Mouse (Mus musculus) cerebellum, postnatal 25 days (tissue): ENCODE data around the gene Faim2.
A peak's percentile ranks its signal among the peaks of the same experiment; 100 is the strongest.

Experiments used
- DNase-seq, 2 experiments: peaks; one replicate each; pipeline ENCODE4 v3.0.0; 2021; ENCODE audit warnings: mixed read lengths in 2 of 2

Faim2 gene

DNA sequence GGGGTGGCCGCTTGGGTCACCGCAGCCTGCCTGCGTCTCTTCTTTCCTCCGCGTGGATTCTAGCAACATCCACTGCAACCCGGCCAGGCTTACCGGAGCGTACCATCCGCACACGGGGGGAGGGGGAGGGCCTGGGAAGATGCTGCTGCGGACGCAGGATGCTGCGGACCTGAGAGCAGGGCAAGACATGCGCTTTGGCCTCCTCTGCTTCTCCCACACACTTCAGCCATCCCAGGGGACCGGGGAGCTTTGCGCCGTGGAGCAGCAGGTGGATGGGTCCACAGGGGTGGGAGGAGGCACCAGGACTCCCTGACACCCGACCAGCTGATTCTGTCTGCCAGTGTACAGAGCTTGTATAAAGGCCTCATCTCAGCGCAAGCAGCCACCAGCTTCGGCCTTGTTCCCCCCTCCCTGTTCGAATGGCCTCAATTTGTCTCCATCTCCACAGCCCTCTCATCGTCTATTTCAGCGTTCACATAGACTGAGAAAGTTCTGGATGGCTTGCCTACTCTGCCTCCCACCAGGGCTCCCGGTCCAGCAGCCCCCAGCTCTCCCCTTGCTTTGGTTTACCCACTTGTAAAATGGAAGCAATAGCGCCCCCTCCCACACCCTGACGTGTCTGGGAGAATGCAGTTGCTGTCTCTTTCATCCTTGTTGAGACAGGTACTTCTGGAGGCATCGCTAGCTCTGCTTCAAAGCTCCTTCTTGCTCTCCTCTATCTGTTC lies at the start of gene Faim2:
Gene Faim2, minus strand, starts transcription at position 537 of the 725 bp plus-strand sequence.
- peak; percentile 92 to 94 for DNase-seq

- DNase-seq, result no peak
These were observed 41.2 kb upstream of the Faim2 start for GRCm38 (mm10) chr15:99569123-99569522.

GRCm38 (mm10) chr15:99568682-99569081 lies 40.7 kb upstream of the Faim2 start:
- no peak for DNase-seq

GRCm38 (mm10) chr15:99567371-99567770 lies 39.4 kb upstream of the Faim2 start:
- DNase-seq, result no peak

DNA sequence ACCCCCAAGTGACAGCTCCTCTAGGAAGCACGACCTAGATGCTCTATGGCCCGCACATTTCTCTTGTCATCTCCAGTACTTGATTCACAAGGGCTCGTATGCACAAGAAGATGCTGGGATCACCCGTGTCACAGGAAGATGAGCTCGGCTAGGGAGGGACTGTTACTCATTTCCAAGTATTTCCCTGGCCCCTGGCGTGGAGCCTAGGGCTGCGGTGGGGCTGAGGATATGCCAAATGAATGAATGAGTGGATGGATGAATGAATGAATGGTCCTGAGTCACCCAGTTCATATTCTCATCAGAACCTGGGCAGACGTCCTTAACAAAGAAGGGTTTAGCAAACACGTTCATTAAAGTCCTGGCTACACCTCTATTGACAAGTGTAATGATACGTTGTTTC lies 32.3 kb upstream of the Faim2 start:
- no peak for DNase-seq

DNA sequence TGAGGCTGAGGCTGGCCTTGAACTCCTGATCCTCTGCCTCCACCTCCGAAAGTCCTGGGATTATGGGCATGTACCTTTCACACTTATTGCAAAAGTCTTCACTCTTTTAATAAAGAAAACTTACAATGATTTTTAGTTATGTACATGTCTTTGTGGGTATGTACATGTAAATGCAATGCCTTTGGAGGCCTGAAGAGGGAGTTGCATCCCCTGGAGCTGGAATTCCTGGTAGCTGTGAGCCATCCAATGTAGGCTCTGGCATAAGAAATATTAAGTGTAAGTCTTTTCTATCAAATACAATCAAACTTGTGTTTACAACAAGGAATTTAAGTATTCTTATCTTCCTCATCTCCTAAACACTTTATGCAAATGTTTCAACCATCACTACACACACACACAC lies 31.0 kb upstream of the Faim2 start:
- no peak for DNase-seq

- no peak for DNase-seq
These were observed 25.8 kb upstream of the Faim2 start for GRCm38 (mm10) chr15:99553767-99554166.

- DNase-seq, result no peak
These were observed 21.9 kb upstream of the Faim2 start for GRCm38 (mm10) chr15:99549901-99550300.

- DNase-seq, result no peak
These were observed 19.8 kb upstream of the Faim2 start for GRCm38 (mm10) chr15:99547732-99548131.

GRCm38 (mm10) chr15:99546596-99546995 lies 18.6 kb upstream of the Faim2 start:
- no peak for DNase-seq

DNA sequence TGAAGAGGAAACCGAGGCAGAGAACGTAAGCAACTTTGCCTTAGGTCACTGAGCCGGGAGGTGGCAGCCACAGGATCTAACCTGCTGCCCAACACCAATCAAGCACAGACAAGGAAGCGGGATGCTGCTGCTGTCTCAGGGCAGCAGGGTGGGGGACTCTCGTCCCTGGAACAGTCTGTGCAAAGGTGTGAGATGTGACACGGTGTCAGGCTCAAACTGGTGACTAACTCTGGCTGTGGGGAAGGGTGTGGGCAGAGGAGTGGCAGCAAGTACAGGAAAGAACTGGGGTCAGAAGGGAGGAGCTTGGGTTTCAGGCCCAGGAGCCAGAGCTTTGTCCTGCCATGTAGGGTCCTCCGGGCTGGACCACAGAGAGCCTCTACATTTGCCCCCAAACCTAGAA lies 16.1 kb upstream of the Faim2 start:
- no peak for DNase-seq

DNA sequence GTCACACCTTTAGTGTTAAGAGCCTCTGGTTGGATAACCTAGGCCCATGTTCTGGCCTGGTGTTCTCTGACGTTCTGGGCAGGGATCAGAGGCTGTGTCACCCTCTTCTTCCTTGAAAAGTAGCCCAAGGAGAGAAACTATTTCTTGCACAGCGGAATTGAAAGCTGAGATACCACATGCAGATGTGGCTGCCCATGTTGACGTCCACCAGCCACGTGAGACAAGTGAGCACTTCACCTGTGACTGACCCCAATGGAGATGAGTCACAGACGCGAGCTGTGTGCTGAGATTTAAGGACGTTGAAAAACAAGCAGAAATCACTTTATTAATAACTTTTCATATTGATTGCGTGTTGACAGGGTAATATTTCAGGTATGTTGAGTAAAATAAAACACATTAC lies 11.9 kb upstream of the Faim2 start:
- DNase-seq, result no peak

GRCm38 (mm10) chr15:99536889-99537862 lies 9.2 kb upstream of the Faim2 start:
- no peak for DNase-seq

- DNase-seq, result no peak
These were observed 4.1 kb upstream of the Faim2 start for GRCm38 (mm10) chr15:99532023-99532422.

DNA sequence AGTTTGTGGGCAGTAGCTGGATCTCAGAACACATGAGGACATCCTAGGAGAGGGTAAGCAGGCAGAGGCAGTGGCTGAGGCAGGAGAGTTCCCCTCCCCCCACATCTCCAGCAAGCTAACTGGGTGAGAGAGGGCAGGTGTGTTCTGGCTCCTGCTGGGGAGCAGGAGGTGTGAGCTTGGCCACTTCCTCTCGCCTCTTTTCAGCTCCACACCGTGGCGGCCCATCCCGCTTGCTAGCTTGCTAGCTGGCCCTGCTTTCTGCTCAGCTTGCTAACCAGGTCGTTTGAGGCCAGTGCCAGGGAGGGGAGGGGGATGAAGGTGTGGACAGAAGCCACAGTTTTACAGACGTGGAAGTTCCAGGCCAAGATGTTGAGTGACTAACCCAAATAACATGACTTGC lies 3.2 kb upstream of the Faim2 start:
- DNase-seq, result peak; percentile 51 to 64

DNA sequence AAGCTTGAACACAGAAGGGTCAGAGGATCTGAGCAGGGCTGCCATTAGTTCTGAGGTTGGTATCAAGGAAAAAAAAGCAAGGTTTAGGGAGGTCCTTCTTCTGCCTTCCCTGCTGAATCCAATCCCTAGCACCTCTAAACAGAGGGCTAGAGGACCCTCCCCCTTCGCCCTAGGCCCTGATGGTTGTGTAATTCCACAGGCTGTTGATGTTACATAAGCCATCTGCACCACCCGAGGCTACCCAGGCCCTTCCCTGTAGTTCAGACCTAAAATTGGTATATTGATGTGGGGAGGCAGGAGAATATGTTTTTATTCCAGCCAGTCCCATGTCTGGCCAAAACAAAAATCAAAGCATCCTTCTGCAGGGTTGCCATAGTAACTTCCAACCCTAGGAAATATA lies 1.3 kb downstream of the Faim2 start:
- peak; percentile 64 to 71 for DNase-seq

GRCm38 (mm10) chr15:99520306-99520705 lies 7.7 kb downstream of the Faim2 start:
- no peak for DNase-seq

DNA sequence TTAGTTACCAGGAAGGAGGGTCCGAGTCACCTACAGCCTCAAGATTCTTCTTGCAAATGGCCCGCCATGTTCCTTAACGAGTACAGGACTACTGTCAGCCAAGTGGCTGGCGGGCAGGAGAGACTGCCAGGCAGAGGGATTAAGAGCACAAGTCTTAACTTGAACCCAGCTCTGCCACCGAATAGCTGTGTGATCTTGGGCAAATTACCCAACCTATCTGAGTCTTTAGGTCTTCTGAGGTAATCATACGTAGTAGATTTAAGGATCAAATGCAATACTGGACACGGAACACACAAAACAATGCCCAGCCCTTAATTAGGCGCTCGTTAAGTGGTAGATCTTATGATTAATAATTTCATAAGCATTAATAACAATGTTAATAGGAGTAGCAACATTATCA lies 8.3 kb downstream of the Faim2 start:
- peak in 1 of 2 experiments; percentile 8 for DNase-seq

GRCm38 (mm10) chr15:99517715-99518114 lies 10.2 kb downstream of the Faim2 start:
- no peak for DNase-seq

GRCm38 (mm10) chr15:99516715-99517114 lies 11.2 kb downstream of the Faim2 start:
- no peak for DNase-seq

GRCm38 (mm10) chr15:99511797-99512525 lies 16.0 kb downstream of the Faim2 start:
- DNase-seq, result peak; percentile 82 to 84

DNA sequence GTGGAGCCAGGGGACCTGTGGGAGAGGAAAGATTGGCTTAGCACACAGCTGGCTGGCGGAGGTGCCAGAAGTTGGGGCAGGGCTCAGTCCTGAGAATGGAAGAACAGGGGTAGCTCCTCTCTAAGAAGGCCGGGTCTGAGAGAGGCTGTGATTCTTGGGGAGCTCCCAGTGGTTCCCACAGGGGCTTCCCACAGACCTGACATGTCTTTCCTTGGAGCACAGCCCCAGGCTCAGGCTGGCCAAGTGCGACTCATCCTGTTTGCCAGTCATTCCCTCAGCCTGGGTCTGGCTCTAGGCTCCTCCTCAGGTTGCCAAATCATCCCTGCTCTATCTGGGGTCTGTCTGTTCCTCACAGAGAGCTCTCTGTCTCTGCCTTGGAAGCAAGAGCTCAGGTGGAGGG lies 17.3 kb downstream of the Faim2 start:
- peak in 1 of 2 experiments; percentile 22 for DNase-seq

DNA sequence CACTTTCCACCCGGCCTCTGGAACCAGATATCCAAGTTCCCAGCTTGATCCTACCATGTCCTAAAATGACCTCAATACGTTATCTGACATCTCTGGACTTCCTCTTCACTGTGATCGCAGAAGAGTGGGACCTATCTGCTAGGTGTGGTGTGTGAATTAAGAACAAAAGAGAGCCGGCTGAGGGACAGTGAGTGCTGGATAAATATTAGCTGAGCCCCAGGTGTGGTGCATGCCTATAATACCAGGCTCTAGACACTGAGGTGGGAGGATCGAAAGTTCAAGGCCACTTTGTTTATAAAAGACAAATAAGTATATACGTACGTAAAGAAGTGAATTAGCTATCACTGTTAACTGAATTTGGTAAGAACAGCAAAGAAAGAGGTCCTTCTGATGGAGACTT lies 18.1 kb downstream of the Faim2 start:
- DNase-seq, result no peak
